Mouse (Mus musculus) kidney, postnatal 36 days (tissue): ENCODE data around the gene Cmss1.

Experiments used
- DNase-seq, 2 experiments: peaks; one replicate each; pipeline ENCODE4 v3.0.0; 2021 to 2022; ENCODE audit warnings: mixed read lengths in 2 of 2

Cmss1 gene

GRCm38 (mm10) chr16:57556244-57556643 lies 50.4 kb downstream of the Cmss1 start:
- DNase-seq, result no peak

GRCm38 (mm10) chr16:57555667-57556066 lies 51.0 kb downstream of the Cmss1 start:
- DNase-seq, result peak; percentile 53 to 61

- peak in 1 of 2 experiments; percentile 49 for DNase-seq
Observed at GRCm38 (mm10) chr16:57554886-57555400, 51.7 kb downstream of the Cmss1 start.

- DNase-seq, result no peak
Observed at GRCm38 (mm10) chr16:57553235-57553634, 53.4 kb downstream of the Cmss1 start.

- no peak for DNase-seq
Observed at GRCm38 (mm10) chr16:57552709-57553108, 54.0 kb downstream of the Cmss1 start.

- DNase-seq, result peak in 1 of 2 experiments; percentile 39
Observed at GRCm38 (mm10) chr16:57551617-57552016, 55.0 kb downstream of the Cmss1 start.

GRCm38 (mm10) chr16:57550817-57551216 lies 55.8 kb downstream of the Cmss1 start:
- DNase-seq, result no peak

- DNase-seq, result no peak
Observed at GRCm38 (mm10) chr16:57550088-57550487, 56.6 kb downstream of the Cmss1 start.

GRCm38 (mm10) chr16:57549061-57550037 lies 57.3 kb downstream of the Cmss1 start:
- DNase-seq, result peak; percentile 75 to 89

GRCm38 (mm10) chr16:57548608-57549007 lies 58.1 kb downstream of the Cmss1 start:
- no peak for DNase-seq

- DNase-seq, result no peak
Observed at GRCm38 (mm10) chr16:57546355-57546754, 60.3 kb downstream of the Cmss1 start.

GRCm38 (mm10) chr16:57544441-57544840 lies 62.2 kb downstream of the Cmss1 start:
- no peak for DNase-seq

GRCm38 (mm10) chr16:57543243-57543642 lies 63.4 kb downstream of the Cmss1 start:
- no peak for DNase-seq

- no peak for DNase-seq
Observed at GRCm38 (mm10) chr16:57536511-57536910, 70.2 kb downstream of the Cmss1 start.

- DNase-seq, result no peak
Observed at GRCm38 (mm10) chr16:57534811-57535210, 71.9 kb downstream of the Cmss1 start.

- no peak for DNase-seq
Observed at GRCm38 (mm10) chr16:57534365-57534764, 72.3 kb downstream of the Cmss1 start.

- DNase-seq, result no peak
Observed at GRCm38 (mm10) chr16:57532081-57532493, 74.6 kb downstream of the Cmss1 start.

GRCm38 (mm10) chr16:57530547-57530946 lies 76.1 kb downstream of the Cmss1 start:
- DNase-seq, result no peak

- DNase-seq, result no peak
Observed at GRCm38 (mm10) chr16:57528457-57528856, 78.2 kb downstream of the Cmss1 start.

- no peak for DNase-seq
Observed at GRCm38 (mm10) chr16:57526893-57527292, 79.8 kb downstream of the Cmss1 start.

GRCm38 (mm10) chr16:57525476-57525875 lies 81.2 kb downstream of the Cmss1 start:
- DNase-seq, result no peak

GRCm38 (mm10) chr16:57525046-57525445 lies 81.6 kb downstream of the Cmss1 start:
- DNase-seq, result no peak

GRCm38 (mm10) chr16:57515636-57516035 lies 91.0 kb downstream of the Cmss1 start:
- no peak for DNase-seq

GRCm38 (mm10) chr16:57514371-57514770 lies 92.3 kb downstream of the Cmss1 start:
- DNase-seq, result no peak
